Mouse (Mus musculus): ENCODE data around the gene Prr12.

Prr12 gene

DNA sequence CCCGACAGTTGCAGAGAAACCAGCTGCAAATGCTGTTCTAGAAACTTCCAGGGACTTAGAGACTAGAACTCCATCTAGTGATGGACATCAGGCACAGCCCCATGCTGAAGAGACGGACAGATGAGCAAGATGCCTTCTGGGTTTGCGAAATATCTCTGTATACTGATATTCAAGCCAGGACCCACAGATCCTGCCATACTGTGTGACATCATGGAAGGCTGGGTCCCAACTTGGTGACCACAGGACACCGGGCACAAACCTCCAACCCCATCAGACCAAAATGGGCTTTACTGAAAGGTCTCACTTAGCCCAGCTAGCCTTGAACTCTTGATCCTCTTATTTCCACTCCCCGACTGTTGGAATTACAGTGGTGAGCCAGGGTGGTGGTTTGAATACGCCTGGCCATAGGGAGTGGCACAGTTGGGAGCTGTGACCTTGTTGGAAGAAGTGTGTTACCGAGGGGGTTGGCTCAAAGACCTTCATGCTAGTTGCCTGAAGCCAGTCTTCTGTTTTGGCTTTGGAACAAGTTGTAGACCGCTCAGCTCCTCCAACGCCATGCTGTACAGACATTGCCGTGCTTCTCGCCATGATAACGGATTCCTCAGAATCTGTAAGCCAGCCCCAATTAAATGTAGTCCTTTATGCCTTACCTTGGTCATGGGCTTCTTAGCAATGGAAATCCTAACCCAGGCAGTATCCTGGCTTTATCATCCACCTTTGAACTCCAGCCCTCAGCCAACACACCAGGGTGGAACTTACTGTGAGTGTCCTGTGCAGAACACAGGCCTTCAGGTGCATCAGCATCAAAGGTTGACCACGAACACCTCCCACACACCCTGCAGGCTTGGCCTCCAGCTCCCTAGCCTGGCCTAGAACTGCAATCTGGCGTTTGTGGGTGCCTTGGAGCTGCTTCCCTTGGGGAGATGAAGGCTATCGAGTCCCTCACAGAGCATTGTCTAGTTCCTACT lies 28.1 kb downstream of the Prr12 start:
- WGBS, result 74% methylated on average over 15 of the region's 15 CpGs

DNA sequence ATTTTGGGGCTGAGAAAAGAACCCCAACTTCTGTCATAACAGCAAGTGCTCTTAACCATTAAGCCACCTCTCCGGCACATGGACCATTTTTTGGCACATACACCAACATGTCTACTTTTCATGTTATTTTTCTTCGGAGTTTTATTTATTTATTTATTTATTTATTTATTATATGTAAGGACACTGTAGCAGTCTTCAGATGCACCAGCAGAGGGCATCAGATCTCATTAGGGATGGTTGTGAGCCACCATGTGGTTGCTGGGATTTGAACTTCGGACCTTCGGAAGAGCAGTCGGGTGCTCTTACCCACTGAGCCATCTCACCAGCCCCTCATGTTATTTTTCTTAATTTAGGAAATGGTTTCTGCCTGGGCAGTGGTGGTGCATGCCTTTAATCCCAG lies 29.0 kb downstream of the Prr12 start:
- 73% methylated on average over 5 of the region's 5 CpGs for WGBS

DNA sequence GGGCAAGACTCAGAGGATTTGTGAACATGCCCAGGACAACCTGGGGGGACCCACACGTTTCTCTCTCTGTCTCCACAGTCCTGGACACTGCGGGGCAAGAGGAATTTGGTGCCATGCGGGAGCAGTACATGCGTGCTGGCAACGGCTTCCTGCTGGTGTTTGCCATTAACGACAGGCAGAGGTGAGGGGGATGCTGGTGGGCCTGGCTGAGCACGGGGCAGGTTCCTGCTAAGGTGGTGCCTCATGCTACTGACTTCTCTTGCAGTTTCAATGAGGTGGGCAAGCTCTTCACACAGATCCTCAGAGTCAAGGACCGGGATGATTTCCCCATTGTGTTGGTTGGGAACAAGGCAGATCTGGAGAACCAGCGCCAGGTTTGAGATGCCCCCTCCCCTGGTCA lies 32.5 kb downstream of the Prr12 start:
- WGBS, result 79% methylated on average over 9 of the region's 9 CpGs

DNA sequence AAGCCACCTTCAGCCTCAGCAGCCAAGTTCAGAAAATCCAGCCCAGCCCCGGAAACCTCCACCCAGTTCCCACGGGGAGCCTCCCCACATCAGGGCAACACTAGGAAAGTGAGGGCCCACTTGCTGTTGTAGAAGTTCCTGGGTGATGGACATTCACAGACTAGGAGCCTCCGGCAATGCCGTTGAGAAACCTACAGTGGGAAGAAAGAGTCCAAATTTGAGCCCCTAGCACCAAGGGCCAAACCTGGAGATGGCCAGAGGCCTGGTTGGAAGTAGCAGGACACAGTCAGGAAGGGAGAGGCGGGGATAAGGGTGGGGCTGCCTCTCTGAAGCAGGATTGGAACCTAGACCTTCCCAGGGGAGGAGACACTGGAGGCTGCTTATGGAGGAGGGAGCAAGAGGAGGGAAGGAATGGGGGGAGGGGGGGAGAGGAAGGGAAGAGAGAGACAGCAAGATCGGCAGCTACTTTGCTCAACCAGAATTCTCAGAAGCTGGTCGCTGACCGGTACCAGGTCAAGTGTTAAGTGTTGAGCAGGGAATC lies 33.6 kb downstream of the Prr12 start:
- WGBS, result 38% methylated on average over 8 of the region's 8 CpGs

DNA sequence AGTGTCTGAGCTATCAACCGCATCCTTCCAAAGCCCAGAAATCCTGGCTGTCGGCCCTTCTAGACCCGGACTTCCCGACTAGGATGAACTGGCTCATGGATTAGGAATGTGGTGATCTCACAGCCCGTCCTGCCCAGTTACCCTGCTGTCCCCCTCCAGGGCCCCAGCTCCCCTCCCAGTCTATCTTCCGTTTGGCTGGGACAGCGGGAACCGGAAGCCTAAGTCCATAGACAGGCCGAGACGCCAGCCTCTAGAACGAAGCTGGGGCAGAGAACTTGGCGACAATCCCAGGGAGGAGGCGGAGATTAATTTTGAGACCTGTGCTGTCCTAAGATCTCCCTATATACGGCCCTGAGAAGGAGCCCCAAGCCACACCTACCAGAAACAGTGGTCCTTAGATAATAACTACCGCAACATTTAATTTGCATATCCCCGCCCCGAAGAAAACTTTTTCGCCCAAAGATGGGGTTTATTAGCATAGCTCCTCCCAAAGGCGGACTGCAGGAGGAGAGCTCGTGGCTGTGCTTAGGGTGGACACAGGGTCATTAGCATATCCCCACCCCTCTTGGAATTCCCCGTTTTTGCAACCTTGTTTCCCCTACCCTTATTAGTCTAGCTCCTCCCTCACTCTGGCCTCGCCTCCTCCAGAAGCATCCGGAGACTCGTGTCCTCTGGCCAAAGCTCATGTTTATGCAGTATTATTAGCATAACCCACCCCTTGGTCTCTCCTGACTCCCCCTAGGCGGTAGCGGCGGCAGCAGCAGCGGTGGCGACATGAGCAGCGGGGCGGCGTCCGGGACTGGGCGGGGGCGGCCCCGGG lies 35.2 kb downstream of the Prr12 start, which contains the start of gene Rras:
Rras (plus strand) TSS at position 720 of the 820 bp plus-strand sequence.
- under 1% methylated on average over 36 of the region's 36 CpGs for WGBS

DNA sequence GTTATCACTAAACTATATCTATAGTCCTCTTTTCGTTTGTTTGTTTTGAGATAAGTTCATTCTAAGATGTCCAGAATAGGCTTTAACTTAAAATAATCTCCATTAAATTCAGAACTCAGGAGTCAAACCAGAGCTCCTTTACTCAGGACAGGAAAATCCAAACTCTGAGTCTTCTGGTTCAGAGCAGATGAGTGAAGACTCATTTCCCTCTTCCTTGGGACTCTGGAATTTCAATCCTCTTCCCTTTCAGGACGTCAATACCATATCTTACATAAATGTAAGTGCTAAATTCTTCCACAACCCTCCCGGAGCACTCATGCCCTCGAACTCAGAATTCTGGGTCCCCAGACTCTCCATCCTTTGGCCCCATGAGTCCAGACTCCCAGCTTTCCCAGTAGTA lies 35.9 kb downstream of the Prr12 start:
- under 1% methylated on average over 4 of the region's 4 CpGs for WGBS

DNA sequence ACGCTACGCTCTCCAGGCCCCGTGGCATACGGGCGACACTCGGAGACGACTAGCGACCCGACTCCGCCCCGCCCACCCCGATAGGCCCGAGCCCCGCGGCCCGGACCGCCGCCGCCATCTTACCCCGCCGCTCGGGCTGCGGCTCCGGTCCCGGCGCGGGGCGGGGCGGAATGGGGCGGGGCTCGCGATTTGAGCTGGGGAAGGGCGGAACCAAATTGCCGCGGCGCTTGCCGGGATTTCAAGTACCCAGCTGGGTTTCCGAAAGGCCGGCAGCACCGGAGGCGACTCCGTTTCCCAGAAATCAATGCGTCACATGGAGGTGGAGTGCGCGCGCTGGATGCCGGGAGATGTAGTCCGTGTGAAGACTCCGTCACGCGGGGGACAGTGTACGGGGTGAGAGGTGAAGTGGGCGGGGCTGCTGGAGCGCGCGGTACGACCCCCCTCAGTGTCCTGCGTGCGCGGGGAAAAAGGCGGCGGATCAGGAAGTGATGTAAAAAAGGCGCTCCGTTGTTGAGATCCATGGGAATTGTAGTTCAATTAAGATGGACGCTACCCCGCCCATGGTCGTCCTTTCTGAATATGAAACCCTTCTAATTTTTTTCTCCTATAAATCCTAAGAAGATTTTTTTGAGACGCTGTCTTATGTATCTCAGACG lies 36.6 kb downstream of the Prr12 start, which contains the start of gene Scaf1:
Scaf1 (minus strand) TSS at position 407 of the 656 bp plus-strand sequence.
- under 1% methylated on average over 69 of the region's 69 CpGs for WGBS

DNA sequence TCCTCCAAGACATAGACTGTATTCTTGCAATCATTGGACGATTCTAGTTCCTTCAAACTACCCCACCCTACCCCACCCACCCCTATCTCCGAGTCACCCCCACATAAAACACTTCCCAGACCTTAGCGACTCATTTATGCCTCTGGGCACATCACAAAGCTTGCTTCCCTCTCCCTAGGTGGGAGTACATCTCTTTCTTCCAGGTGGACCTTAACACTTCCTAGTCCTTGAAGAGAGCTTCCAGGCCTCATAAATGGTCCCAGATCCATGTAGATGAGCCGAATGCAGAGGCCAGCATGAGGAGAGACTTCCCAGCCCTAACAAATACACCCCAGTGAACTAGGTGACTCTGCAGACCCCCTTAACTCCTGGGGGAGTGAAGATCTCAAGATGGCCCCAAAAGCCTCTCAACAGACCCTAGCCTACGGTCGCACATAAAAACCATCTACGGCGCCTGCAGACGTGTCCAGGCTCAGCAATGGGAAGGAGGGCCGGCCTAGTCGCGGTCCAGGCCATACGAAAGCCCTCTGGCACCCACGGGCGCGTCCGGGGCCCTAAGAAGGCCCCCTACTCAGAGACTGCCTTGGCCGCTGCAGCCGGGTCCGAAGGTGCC lies 37.2 kb downstream of the Prr12 start:
- under 1% methylated on average over 20 of the region's 20 CpGs for WGBS

DNA sequence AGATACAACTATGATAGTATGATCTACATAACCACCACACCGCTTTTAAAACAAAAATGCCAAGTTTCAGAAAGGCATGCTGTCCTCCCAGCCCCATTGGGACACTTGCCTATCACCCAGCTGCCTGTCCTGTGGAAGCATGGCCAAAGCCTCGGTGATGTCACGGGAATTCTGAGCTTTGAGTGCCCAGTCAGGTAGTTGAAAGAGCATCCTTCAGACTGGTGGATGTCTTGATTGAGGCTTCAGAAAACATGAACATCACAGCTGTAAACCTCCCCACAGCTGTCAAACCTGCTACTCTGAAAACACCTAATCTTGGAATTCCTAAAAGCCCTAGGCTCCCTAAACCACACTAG lies 38.6 kb downstream of the Prr12 start:
- 93% methylated on average over 3 of the region's 3 CpGs for WGBS

DNA sequence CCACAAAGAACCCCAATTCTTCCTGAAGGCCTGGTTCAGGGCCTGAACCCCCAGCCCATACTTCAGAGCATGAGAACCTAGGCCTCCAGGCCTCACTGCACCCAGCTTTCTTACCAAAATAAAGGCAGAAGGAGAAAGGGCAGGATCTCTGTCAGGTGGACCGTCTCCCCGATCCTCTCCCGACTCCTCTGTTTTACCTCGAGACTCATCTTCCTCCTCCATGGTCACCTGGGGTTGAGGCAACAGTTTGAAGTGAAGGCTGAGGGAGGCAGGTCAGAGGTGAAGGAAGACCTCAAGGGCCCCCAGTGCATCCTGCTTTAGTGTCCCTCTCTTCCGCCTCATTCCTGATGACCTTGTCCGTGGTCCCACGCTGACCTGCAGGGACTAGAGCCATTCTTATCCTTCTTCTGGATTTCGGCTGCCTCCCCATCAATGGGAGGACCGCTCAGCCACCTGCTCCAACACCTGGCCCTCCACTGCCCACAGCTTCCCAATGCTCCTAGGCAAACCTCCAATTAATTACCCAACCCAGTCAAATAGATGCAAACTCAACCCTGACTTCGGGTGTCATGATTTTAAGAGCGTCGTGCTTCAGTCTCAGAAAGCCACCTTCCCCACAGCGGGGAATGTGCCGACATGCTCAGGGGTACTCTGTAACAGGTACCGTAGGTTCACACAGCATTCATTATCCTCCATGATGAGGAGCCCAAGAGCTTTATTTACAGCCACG lies 39.1 kb downstream of the Prr12 start:
- 92% methylated on average over 16 of the region's 16 CpGs for WGBS

DNA sequence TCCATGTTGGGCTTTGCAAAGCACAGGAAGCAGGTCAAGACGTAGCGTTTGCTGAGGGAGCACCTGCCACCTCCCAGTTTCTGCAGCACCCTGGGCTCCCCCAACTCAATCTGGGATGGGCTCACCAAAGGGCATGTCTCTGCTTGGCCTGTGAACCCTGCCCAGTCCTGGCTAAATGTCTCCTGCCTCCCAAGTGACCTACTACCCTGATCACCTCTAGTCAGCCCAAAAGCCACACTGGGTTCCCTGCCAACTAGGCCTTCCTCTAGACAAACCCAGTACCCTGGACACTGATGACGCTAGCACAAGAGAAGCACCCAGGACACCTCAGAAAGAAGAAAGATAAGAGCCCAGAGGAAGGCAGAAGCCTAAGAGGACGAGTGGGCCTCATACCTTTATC lies 39.9 kb downstream of the Prr12 start:
- 79% methylated on average over 4 of the region's 4 CpGs for WGBS

DNA sequence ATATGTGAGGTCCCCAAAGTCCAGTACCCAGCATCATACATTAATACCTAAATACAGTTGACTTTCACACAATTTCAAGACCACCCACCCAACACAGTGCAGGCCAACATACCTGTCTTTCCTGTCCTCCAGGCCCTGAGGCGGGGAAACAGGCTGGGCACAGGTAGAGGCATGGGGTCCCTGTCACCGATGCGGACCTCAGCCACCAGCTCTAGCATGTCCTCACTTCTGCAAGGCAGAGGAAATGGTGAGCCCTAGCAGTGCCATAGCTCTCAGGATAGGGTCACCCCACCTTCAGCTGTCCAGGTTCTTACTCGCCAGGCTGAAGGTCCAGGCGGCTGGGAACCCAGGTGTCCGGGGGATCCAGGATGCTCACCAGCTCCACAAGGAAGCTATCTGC lies 40.7 kb downstream of the Prr12 start:
- WGBS, result 98% methylated on average over 6 of the region's 6 CpGs

DNA sequence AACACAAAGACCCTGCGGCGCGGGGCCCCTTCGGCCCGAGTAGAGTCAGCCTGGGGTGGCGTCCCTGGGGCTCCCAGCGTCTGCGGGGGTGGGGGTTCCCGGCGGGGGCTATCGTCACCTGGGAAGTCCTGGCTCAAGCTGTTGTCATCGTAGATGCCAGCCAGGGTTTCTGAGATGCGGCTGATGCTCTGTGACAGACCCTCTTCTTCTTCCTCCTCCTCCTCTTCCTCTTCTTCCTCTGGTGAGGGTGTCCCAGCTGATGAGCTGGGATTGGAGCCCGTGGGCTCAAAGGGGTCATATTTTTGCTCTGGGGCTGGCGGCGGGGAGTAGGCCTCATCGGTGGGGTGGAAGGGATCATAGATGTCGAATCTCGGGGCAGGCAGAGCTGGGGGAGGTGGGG lies 44.3 kb downstream of the Prr12 start:
- WGBS, result 94% methylated on average over 19 of the region's 19 CpGs

DNA sequence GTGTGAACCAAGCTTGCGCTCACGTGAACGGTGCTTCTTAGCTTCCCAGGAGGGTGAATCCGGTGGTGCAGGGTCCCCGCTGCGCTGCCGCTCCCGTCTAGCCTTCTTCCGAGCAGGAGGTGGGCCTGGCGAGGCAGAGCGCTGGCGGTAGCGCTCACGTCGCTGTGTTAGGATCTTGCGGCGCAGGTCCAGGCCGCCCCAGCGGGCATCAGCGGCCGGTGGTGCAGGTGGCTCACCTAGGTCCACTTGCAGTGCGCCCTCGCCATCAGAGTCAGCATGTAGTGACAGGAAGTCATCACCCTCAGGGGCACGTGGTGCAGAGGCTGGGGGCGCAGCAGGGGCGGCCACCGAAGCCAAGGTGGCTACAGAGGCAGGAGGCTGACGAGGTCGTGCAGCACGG lies 44.8 kb downstream of the Prr12 start:
- 96% methylated on average over 30 of the region's 30 CpGs for WGBS

DNA sequence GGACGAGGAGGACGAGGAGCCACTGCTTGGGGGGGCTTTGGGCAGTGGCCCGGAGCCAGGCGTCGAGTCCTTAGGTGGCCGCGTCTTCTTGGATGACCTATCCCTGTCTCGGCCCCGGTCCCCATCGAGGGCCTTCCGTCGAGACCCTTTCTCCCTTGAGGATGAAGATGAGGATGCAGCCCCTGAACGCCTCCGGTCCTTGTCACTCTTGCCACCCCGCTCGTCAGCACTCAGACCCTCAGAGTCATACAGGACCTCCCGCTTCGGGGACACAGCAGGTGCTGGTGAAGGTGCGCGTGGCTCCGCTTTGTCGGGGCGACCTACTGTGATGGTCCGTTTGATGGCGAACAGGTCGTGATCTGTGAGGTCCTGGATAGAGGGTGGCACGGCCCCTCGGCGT lies 45.5 kb downstream of the Prr12 start:
- WGBS, result 94% methylated on average over 29 of the region's 29 CpGs

DNA sequence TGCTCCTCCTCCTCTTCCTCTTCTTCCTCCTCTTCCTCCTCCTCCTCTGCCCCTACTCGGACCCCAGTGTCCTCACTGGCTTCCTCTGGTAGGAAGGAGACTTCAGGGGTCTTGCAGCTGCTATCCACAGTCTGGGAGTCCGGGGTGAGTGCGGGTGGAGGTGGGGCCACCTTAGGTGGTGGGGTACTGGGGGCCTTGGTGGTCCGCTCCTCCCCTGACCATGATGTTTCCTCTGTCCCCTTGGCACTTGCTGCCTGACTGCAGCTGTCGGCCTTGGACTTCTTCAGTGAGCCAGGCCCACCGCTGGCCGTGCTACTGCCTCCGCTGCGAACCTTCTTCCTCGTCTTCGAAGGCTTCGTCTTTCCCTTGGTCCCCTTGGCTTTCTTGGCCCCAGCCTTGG lies 46.2 kb downstream of the Prr12 start:
- WGBS, result 93% methylated on average over 12 of the region's 12 CpGs

DNA sequence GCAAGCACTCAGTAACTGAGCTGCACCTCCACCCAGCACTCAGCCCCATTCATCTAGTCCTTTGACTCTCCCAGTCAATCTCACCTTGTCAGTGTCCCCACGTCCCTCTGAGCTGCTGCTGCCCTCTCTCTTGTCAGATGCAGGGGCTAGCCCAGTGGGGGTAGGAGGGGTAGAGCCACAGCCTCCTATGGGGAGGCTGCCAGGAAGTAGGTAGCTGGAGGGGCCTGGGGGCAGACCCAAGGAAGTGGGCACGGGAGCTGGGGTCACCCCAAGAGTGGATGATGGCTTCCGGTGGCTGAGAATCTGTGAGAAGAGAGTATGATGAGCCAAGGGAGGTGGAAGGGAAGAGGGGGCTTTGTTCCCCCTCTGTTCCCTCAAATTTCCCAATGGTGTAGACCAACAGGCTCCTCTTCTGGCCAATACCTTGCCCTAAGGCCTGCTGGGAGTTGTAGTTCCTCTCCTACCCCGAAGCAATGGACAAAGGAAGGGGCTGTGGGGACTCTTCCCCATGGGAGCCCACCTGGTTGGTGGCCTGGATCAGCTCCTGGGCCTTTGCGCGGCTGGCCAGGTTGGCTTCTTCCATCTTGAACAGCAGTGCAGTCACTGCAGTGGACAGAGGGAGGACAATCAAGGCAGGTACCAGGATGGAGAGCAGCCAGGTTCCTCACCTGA lies 47.2 kb downstream of the Prr12 start:
- WGBS, result 88% methylated on average over 6 of the region's 6 CpGs

DNA sequence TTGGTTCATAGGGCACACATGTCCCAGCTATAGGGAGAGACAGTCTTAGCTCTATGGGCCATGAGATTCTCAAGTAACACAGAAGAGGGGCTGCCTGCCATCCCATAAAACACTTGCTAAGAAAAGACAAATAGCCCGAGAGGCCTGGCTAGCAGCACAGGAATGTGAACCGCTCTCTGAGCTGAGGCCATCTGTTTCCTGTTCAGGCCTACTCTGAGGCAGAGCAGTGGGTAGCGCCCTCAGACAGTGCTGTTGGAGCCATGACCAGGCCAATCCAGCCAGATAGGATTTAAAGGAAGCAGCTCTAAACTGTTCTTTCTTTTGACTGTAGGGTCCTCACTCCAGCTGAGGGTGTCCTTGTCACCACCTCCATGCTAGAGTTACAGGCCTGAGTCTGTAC lies 48.1 kb downstream of the Prr12 start:
- 63% methylated on average over 3 of the region's 3 CpGs for WGBS

DNA sequence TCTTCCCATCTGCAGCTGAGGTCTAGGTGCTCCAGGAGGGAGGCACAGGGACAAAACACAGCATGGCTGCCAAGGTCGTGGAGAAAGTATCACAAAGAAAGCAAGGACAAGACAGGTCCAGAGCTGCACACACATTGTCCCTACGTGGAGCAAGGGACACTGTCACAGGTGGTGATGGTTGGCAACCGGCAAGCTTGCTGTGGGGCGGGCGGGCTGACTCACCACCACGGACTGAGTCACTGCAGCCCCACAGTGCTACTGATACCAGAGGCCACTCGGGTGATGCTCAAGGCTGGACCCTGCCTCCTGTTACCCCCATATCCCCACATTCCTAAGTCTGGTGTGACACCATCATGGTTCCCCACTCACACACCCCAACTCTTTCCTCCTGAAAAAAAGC lies 50.2 kb downstream of the Prr12 start:
- WGBS, result 57% methylated on average over 7 of the region's 7 CpGs

DNA sequence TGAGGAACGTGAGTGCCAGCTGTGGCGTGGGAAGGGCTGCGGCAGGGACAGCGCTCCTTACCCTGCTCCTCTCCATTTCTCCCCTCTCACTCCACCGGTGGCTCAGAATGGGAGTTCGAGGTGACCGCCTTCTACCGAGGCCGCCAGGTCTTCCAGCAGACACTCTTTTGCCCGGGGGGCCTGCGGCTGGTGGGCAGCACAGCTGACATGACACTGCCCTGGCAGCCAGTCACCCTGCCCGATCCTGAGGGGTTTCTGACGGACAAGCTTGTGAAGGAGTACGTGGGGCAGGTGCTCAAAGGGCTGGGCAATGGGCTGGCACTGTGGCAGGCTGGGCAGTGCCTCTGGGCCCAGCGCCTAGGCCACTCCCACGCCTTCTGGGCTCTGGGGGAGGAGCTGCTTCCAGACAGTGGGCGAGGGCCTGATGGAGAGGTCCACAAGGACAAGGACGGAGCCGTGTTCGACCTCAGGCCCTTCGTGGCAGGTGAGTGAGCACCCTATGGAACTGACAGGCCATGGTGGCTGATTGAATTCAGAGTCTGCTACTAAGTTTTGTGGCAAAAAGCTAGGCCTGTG lies 52.1 kb downstream of the Prr12 start:
- WGBS, result 64% methylated on average over 21 of the region's 21 CpGs
